Mouse (Mus musculus) forebrain, embryonic 10.5 days (tissue): ENCODE data around the gene Zfp266. TPM values are rescaled to one million over a fixed set of nuclear protein-coding genes. Genes with fewer than 3 reads are reported as not detected.
A peak's percentile ranks its signal among the peaks of the same experiment; 100 is the strongest.
"Not testable (repeated sequence)": the region's sequence is repeated elsewhere in the genome, so short reads cannot be mapped to it uniquely, and the experiment has no call there.

ENCODE experiments used
- DNase-seq: peaks from one replicate; pipeline ENCODE4 v3.0.0-alpha.2; 2017; ENCODE audit warnings: low spot score; ENCODE audit errors: extremely low spot score
- H3K27ac ChIP-seq: fragments of 300-500 bp; sonication (generic); 2 replicates; pipeline ENCODE4 v1.5.1; 2016; ENCODE audit warnings: mild to moderate bottlenecking
- H3K27me3 ChIP-seq: fragments of 300-500 bp; sonication (generic); 2 replicates; pipeline ENCODE4 v1.6.1; 2016; ENCODE audit warnings: mild to moderate bottlenecking; ENCODE audit not compliant: poor library complexity, severe bottlenecking
- H3K36me3 ChIP-seq: fragments of 300-500 bp; sonication (generic); replicated peaks from 2 replicates; pipeline ENCODE4 v1.6.1; 2016; ENCODE audit warnings: mild to moderate bottlenecking, moderate library complexity
- H3K4me1 ChIP-seq: fragments of 300-500 bp; sonication (generic); 2 replicates; pipeline ENCODE4 v1.6.1; 2016
- H3K4me3 ChIP-seq: fragments of 300-500 bp; sonication (generic); 2 replicates; pipeline ENCODE4 v1.5.1; 2016; ENCODE audit warnings: mild to moderate bottlenecking, moderate library complexity
- H3K9me3 ChIP-seq: fragments of 300-500 bp; sonication (generic); 2 replicates; pipeline ENCODE4 v1.6.1; 2016; ENCODE audit warnings: mild to moderate bottlenecking, moderate library complexity
- WGBS: fragments of 180-500 bp; shearing (Covaris S2); methylation state at CpG from one replicate; pipeline ENCODE4 v1.1.7; 2016; 5-methylcytosine and 5-hydroxymethylcytosine counted together
- polyA plus RNA-seq: library from polyadenylated mRNA; unstranded; fragments of >200 nt; fragmentation: Nextera tagmentation; extraction: Ambion mirVana; gene quantifications from 2 replicates; pipeline ENCODE4 v1.2.1, GENCODE M21; 2016

The Zfp266 gene
- 134 and 139 TPM in 2 replicates for polyA plus RNA-seq

GRCm38 (mm10) chr9:20521306-20521957 is at the start of gene Zfp266:
Gene Zfp266 (minus strand): TSS chr9:20521417.
- H3K4me3 ChIP-seq: peak within 1 kb of the TSS; percentile 82
- peaks cover 29% of the 10 kb centered on the region for H3K4me1 ChIP-seq
- H3K9me3 ChIP-seq: no peaks in the 10 kb centered on the region
- H3K36me3 ChIP-seq: peaks cover 31% of the 10 kb centered on the region
- peak within 1 kb of the TSS; percentile 98 for H3K27ac ChIP-seq
- DNase-seq: peak; percentile 92
- H3K27me3 ChIP-seq: no peaks in the 10 kb centered on the region
- under 1% methylated on average over 46 of the region's 46 CpGs for WGBS

GRCm38 (mm10) chr9:20565326-20566030 is 44.3 kb upstream of the Zfp266 start:
- H3K27me3 ChIP-seq, H3K9me3 ChIP-seq, DNase-seq, H3K4me1 ChIP-seq, H3K27ac ChIP-seq, H3K36me3 ChIP-seq, H3K4me3 ChIP-seq: not testable (repeated sequence)
- 77% methylated on average over 3 of the region's 3 CpGs for WGBS

GRCm38 (mm10) chr9:20562177-20562576 is 41.0 kb upstream of the Zfp266 start:
- 81% methylated on average over 5 of the region's 5 CpGs for WGBS
- H3K9me3 ChIP-seq: no peaks in the 10 kb centered on the region

GRCm38 (mm10) chr9:20552698-20553097 is 31.5 kb upstream of the Zfp266 start:
- WGBS: 84% methylated on average over 1 of the region's 1 CpGs
- no peak overlapping the region for H3K4me3 ChIP-seq
- H3K27ac ChIP-seq: no peak overlapping the region
- no peak for DNase-seq
- H3K36me3 ChIP-seq: no peaks in the 10 kb centered on the region
- no peaks in the 10 kb centered on the region for H3K27me3 ChIP-seq
- 0 out of 2 replicates have a peak, but pooled peaks cover 5% of the 10 kb centered on the region for H3K4me1 ChIP-seq
- H3K9me3 ChIP-seq: no peaks in the 10 kb centered on the region

More at GRCm38 (mm10) chr9:20562177-20562576, 41.0 kb upstream of the Zfp266 start:
- no peaks in the 10 kb centered on the region for H3K27me3 ChIP-seq
- no peaks in the 10 kb centered on the region for H3K36me3 ChIP-seq
- DNase-seq: no peak
- no peak overlapping the region for H3K27ac ChIP-seq
- no peak overlapping the region for H3K4me3 ChIP-seq
- H3K4me1 ChIP-seq: no peaks in the 10 kb centered on the region

GRCm38 (mm10) chr9:20551781-20552275 is 30.6 kb upstream of the Zfp266 start:
- Histone ChIP-seq H3K27me3 (no peaks in the 10 kb centered on the region), H3K9me3 (no peaks in the 10 kb centered on the region), H3K36me3 (no peaks in the 10 kb centered on the region), H3K4me3 (no peak overlapping the region), H3K27ac (no peak overlapping the region), H3K4me1 (0 out of 2 replicates have a peak, but pooled peaks cover 5% of the 10 kb centered on the region)
- DNase-seq: no peak
- WGBS: 63% methylated on average over 5 of the region's 5 CpGs

GRCm38 (mm10) chr9:20545151-20545550 is 23.9 kb upstream of the Zfp266 start:
- no peaks in the 10 kb centered on the region for H3K9me3 ChIP-seq
- peak overlapping the region; percentile 52 for H3K4me3 ChIP-seq
- 28% methylated on average over 8 of the region's 8 CpGs for WGBS
- H3K27ac ChIP-seq: peak overlapping the region; percentile 90
- H3K27me3 ChIP-seq: peaks cover 7% of the 10 kb centered on the region; the same call in 1 of the 2 replicates
- peaks cover 22% of the 10 kb centered on the region for H3K4me1 ChIP-seq
- H3K36me3 ChIP-seq: no peaks in the 10 kb centered on the region
- DNase-seq: no peak

- H3K36me3 ChIP-seq: no peaks in the 10 kb centered on the region
- peak overlapping the region; percentile 90 for H3K27ac ChIP-seq
- peaks cover 7% of the 10 kb centered on the region; the same call in 1 of the 2 replicates for H3K27me3 ChIP-seq
- peak; percentile 93 for DNase-seq
- H3K4me1 ChIP-seq: peaks cover 22% of the 10 kb centered on the region
- 1% methylated on average over 43 of the region's 43 CpGs for WGBS
- H3K4me3 ChIP-seq: peak overlapping the region; percentile 52
- no peaks in the 10 kb centered on the region for H3K9me3 ChIP-seq
These were observed 23.0 kb upstream of the Zfp266 start for GRCm38 (mm10) chr9:20544070-20544821.

GRCm38 (mm10) chr9:20543496-20543895 is 22.3 kb upstream of the Zfp266 start:
- H3K4me1 ChIP-seq: peaks cover 22% of the 10 kb centered on the region
- H3K4me3 ChIP-seq: peak overlapping the region; percentile 52
- peak overlapping the region; percentile 90 for H3K27ac ChIP-seq
- 35% methylated on average over 6 of the region's 6 CpGs for WGBS
- peaks cover 7% of the 10 kb centered on the region; the same call in 1 of the 2 replicates for H3K27me3 ChIP-seq
- no peak for DNase-seq
- H3K36me3 ChIP-seq: no peaks in the 10 kb centered on the region
- H3K9me3 ChIP-seq: no peaks in the 10 kb centered on the region

GRCm38 (mm10) chr9:20536598-20536997 is 15.4 kb upstream of the Zfp266 start:
- H3K4me1 ChIP-seq: no peaks in the 10 kb centered on the region
- 92% methylated on average over 2 of the region's 2 CpGs for WGBS
- no peaks in the 10 kb centered on the region; the same call in 1 of the 2 replicates for H3K27me3 ChIP-seq
- no peaks in the 10 kb centered on the region for H3K36me3 ChIP-seq
- DNase-seq: no peak
- H3K4me3 ChIP-seq: no peak overlapping the region
- no peaks in the 10 kb centered on the region for H3K9me3 ChIP-seq
- no peak overlapping the region for H3K27ac ChIP-seq

GRCm38 (mm10) chr9:20534326-20534926 is 13.2 kb upstream of the Zfp266 start:
- WGBS: 78% methylated on average over 8 of the region's 8 CpGs

GRCm38 (mm10) chr9:20520531-20521210 is 546 bp downstream of the Zfp266 start:
- Histone ChIP-seq H3K36me3 (peaks cover 39% of the 10 kb centered on the region), H3K27me3 (no peaks in the 10 kb centered on the region), H3K4me1 (peaks cover 29% of the 10 kb centered on the region), H3K9me3 (no peaks in the 10 kb centered on the region), H3K4me3 (peak overlapping the region; percentile 82), H3K27ac (peak overlapping the region; percentile 98)
- under 1% methylated on average over 17 of the region's 17 CpGs for WGBS
- no peak for DNase-seq

More at GRCm38 (mm10) chr9:20534326-20534926, 13.2 kb upstream of the Zfp266 start:
- Histone ChIP-seq H3K9me3 (no peaks in the 10 kb centered on the region), H3K4me3 (no peak overlapping the region), H3K27ac (no peak overlapping the region), H3K36me3 (no peaks in the 10 kb centered on the region), H3K27me3 (no peaks in the 10 kb centered on the region), H3K4me1 (no peaks in the 10 kb centered on the region)
- no peak for DNase-seq

- peak overlapping the region; percentile 98 for H3K27ac ChIP-seq
These were observed 1.3 kb downstream of the Zfp266 start for GRCm38 (mm10) chr9:20519949-20520348.

More at GRCm38 (mm10) chr9:20519949-20520348, 1.3 kb downstream of the Zfp266 start:
- 6% methylated on average over 4 of the region's 4 CpGs for WGBS
- Histone ChIP-seq H3K4me1 (peaks cover 29% of the 10 kb centered on the region), H3K4me3 (peak overlapping the region; percentile 82), H3K36me3 (peaks cover 46% of the 10 kb centered on the region), H3K27me3 (no peaks in the 10 kb centered on the region), H3K9me3 (no peaks in the 10 kb centered on the region)
- no peak for DNase-seq
